Mouse (Mus musculus): ENCODE data around the gene Mthfr. TPM values are rescaled to one million over a fixed set of nuclear protein-coding genes. Genes with fewer than 3 reads are reported as not detected.
A peak's percentile ranks its signal among the peaks of the same experiment; 100 is the strongest.

The Mthfr gene
- total and polyA plus RNA-seq, 3 experiments = 7.4 to 15.5 TPM; not detected in 1

GRCm38 (mm10) chr4:148061086-148061480, 22.2 kb downstream of the Mthfr start:
- H3K36me3 ChIP-seq (ENCODE audit: control insufficient read depth in 1 of 2, insufficient read depth in 2 of 2, low read length in 2 of 2) = no peaks in the 10 kb centered on the region
- no peaks in the 10 kb centered on the region for H3K4me1 ChIP-seq (ENCODE audit: control insufficient read depth in 1 of 2, insufficient read depth in 2 of 2, low read length in 2 of 2)
- H3K27me3 ChIP-seq (ENCODE audit: control insufficient read depth in 1 of 2, insufficient read depth in 2 of 2, low read length in 2 of 2) = no peaks in the 10 kb centered on the region
- H3K79me2 ChIP-seq (ENCODE audit: control insufficient read depth, insufficient read depth, low read length, poor library complexity) = no peaks in the 10 kb centered on the region
- H3K9ac ChIP-seq (ENCODE audit: control insufficient read depth, low read depth, low read length, poor library complexity, severe bottlenecking) = no peak overlapping the region
- no peak overlapping the region for H3K27ac ChIP-seq (ENCODE audit: control insufficient read depth, low read depth, low read length)
- H3K4me3 ChIP-seq (ENCODE audit: control insufficient read depth in 1 of 2, insufficient read depth in 1 of 2, low read depth in 2 of 2, low read length in 2 of 2) = no peak overlapping the region
- TF ChIP-seq KAT2A (conservative IDR thresholded peaks at IDR 0.05; ENCODE audit: low read depth, low read length) (no peak), MXI1 (IDR thresholded peaks at IDR 0.05; ENCODE audit: low read depth, low read length) (no peak), CTCF (IDR thresholded peaks at IDR 0.05 in 2 of 3, conservative IDR thresholded peaks at IDR 0.05 in 1 of 3; ENCODE audit: control insufficient read depth in 1 of 3, insufficient read depth in 1 of 3, low read depth in 2 of 3, low read length in 3 of 3, poor library complexity in 1 of 3, severe bottlenecking in 1 of 3) (no peak), SMC3 (IDR thresholded peaks at IDR 0.05; ENCODE audit: low read depth, low read length) (no peak), CHD1 (IDR thresholded peaks at IDR 0.05; ENCODE audit: low read depth, low read length) (no peak), E2F4 (IDR thresholded peaks at IDR 0.05; ENCODE audit: borderline replicate concordance, low read depth, low read length) (no peak), ZNF384 (IDR thresholded peaks at IDR 0.05; ENCODE audit: low read depth, low read length) (no peak), ZKSCAN1 (IDR thresholded peaks at IDR 0.05; ENCODE audit: low read depth, low read length) (no peak), TBP (IDR thresholded peaks at IDR 0.05; ENCODE audit: low read depth, low read length) (no peak), SIN3A (IDR thresholded peaks at IDR 0.05; ENCODE audit: low read length) (no peak), USF2 (IDR thresholded peaks at IDR 0.05; ENCODE audit: borderline replicate concordance in 1 of 2, insufficient read depth in 1 of 2, low read depth in 1 of 2, low read length in 2 of 2) (no peak), NRF1 (IDR thresholded peaks at IDR 0.05; ENCODE audit: insufficient read depth, low read depth, low read length, poor library complexity, severe bottlenecking) (no peak), UBTF (IDR thresholded peaks at IDR 0.05; ENCODE audit: borderline replicate concordance, insufficient read depth, low read depth, low read length) (no peak), MEF2A (IDR thresholded peaks at IDR 0.05; ENCODE audit: extremely low read depth, insufficient replicate concordance, low read depth, low read length, poor library complexity, severe bottlenecking) (no peak), TCF12 (IDR thresholded peaks at IDR 0.05; ENCODE audit: low read depth, low read length) (no peak), POLR2AphosphoS2 (IDR thresholded peaks at IDR 0.05; ENCODE audit: low read length) (no peak), RCOR1 (IDR thresholded peaks at IDR 0.05; ENCODE audit: low read depth, low read length) (no peak), MAZ (IDR thresholded peaks at IDR 0.05; ENCODE audit: low read depth, low read length) (no peak)
- no peak for DNase-seq (ENCODE audit: low read depth, low spot score)
- H3K9me3 ChIP-seq (replicated peaks; ENCODE audit: insufficient read depth, low read length) = no peaks in the 10 kb centered on the region

- Histone ChIP-seq H3K9ac (ENCODE audit: control insufficient read depth, low read depth, low read length, poor library complexity, severe bottlenecking) (no peak overlapping the region), H3K27ac (ENCODE audit: control insufficient read depth, low read depth, low read length) (no peak overlapping the region), H3K4me1 (ENCODE audit: control insufficient read depth in 1 of 2, insufficient read depth in 2 of 2, low read length in 2 of 2) (no peaks in the 10 kb centered on the region; a peak in 1 of 4 replicates), H3K27me3 (ENCODE audit: control insufficient read depth in 1 of 2, insufficient read depth in 2 of 2, low read length in 2 of 2) (no peaks in the 10 kb centered on the region), H3K4me3 (ENCODE audit: control insufficient read depth in 1 of 2, insufficient read depth in 1 of 2, low read depth in 2 of 2, low read length in 2 of 2) (no peak overlapping the region), H3K79me2 (ENCODE audit: control insufficient read depth, insufficient read depth, low read length, poor library complexity) (no peaks in the 10 kb centered on the region), H3K36me3 (ENCODE audit: control insufficient read depth in 1 of 2, insufficient read depth in 2 of 2, low read length in 2 of 2) (no peaks in the 10 kb centered on the region), H3K9me3 (replicated peaks; ENCODE audit: insufficient read depth, low read length) (no peaks in the 10 kb centered on the region)
- peak; percentile 54 for DNase-seq (ENCODE audit: low read depth, low spot score)
- no peak for TF ChIP-seq GATA1 (IDR thresholded peaks at IDR 0.05; ENCODE audit: low read depth, low read length)
- TF ChIP-seq GABPA (IDR thresholded peaks at IDR 0.05; ENCODE audit: low read depth, low read length) = no peak
- peak; percentile 77 for TF ChIP-seq SMC3 (IDR thresholded peaks at IDR 0.05; ENCODE audit: low read depth, low read length)
- TF ChIP-seq RAD21 (IDR thresholded peaks at IDR 0.05; ENCODE audit: low read depth, low read length) = peak; percentile 51
- TF ChIP-seq NELFE (IDR thresholded peaks at IDR 0.05; ENCODE audit: low read depth, low read length) = no peak
- TF ChIP-seq CTCF (IDR thresholded peaks at IDR 0.05 in 2 of 3, conservative IDR thresholded peaks at IDR 0.05 in 1 of 3; ENCODE audit: control insufficient read depth in 1 of 3, insufficient read depth in 1 of 3, low read depth in 2 of 3, low read length in 3 of 3, poor library complexity in 1 of 3, severe bottlenecking in 1 of 3) = peak; percentile 26 to 72 (median 55)
- TF ChIP-seq MAZ (IDR thresholded peaks at IDR 0.05; ENCODE audit: low read depth, low read length) = no peak
- peak; percentile 53 for TF ChIP-seq MXI1 (IDR thresholded peaks at IDR 0.05; ENCODE audit: low read depth, low read length)
- no peak for TF ChIP-seq POLR2A (IDR thresholded peaks at IDR 0.05; ENCODE audit: control insufficient read depth in 1 of 2, insufficient read depth in 1 of 2, low read depth in 1 of 2, low read length in 2 of 2, poor library complexity in 1 of 2)
- no peak for TF ChIP-seq E2F4 (IDR thresholded peaks at IDR 0.05; ENCODE audit: borderline replicate concordance, low read depth, low read length)
- no peak for TF ChIP-seq TBP (IDR thresholded peaks at IDR 0.05; ENCODE audit: low read depth, low read length)
- TF ChIP-seq TCF12 (IDR thresholded peaks at IDR 0.05; ENCODE audit: low read depth, low read length) = no peak
- no peak for TF ChIP-seq ZMIZ1 (IDR thresholded peaks at IDR 0.05; ENCODE audit: low read depth, low read length)
- no peak for TF ChIP-seq TAL1 (IDR thresholded peaks at IDR 0.05; ENCODE audit: low read length)
- no peak for TF ChIP-seq ZKSCAN1 (IDR thresholded peaks at IDR 0.05; ENCODE audit: low read depth, low read length)
- no peak for TF ChIP-seq KAT2A (conservative IDR thresholded peaks at IDR 0.05; ENCODE audit: low read depth, low read length)
- TF ChIP-seq MYC (IDR thresholded peaks at IDR 0.05; ENCODE audit: low read depth, low read length) = peak; percentile 48; the same call in 1 of the 2 replicates
- TF ChIP-seq CHD1 (IDR thresholded peaks at IDR 0.05; ENCODE audit: low read depth, low read length) = no peak
- TF ChIP-seq ZC3H11A (IDR thresholded peaks at IDR 0.05; ENCODE audit: low read depth, low read length) = peak; percentile 45; the same call in 1 of the 2 replicates
- no peak for TF ChIP-seq ZNF384 (IDR thresholded peaks at IDR 0.05; ENCODE audit: low read depth, low read length)
- no peak for TF ChIP-seq ELF1 (IDR thresholded peaks at IDR 0.05; ENCODE audit: low read depth, low read length)
Observed at GRCm38 (mm10) chr4:148065702-148066400, 27.0 kb downstream of the Mthfr start.
